Mouse (Mus musculus) liver, adult 2 months (tissue): ENCODE measurements around the gene Tgfbi. TPM values are rescaled to one million over a fixed set of nuclear protein-coding genes. Genes with fewer than 3 reads are reported as not detected.

Experiments used
- DNase-seq: peaks from one replicate; pipeline ENCODE4 v3.0.0-alpha.2; 2011; ENCODE audit warnings: low read depth, low spot score; ENCODE audit errors: extremely low read depth
- H3K27ac ChIP-seq: fragments of 200-500 bp; replicated peaks from 2 replicates; pipeline ENCODE4 v1.5.1; 2012; ENCODE audit warnings: low read depth, mild to moderate bottlenecking, control low read depth, inconsistent platforms, low read length; ENCODE audit not compliant: insufficient read depth
- H3K27me3 ChIP-seq: fragments of 200-500 bp; 2 replicates; pipeline ENCODE4 v1.6.1; 2012; ENCODE audit warnings: mild to moderate bottlenecking, moderate library complexity, low read length, inconsistent platforms; ENCODE audit not compliant: control insufficient read depth, insufficient read depth
- H3K36me3 ChIP-seq: fragments of 200-500 bp; 2 replicates; pipeline ENCODE4 v1.6.1; 2012; ENCODE audit warnings: low read length, inconsistent platforms; ENCODE audit not compliant: control insufficient read depth, insufficient read depth
- H3K4me1 ChIP-seq: fragments of 200-500 bp; 2 replicates; pipeline ENCODE4 v1.6.1; 2011; ENCODE audit warnings: low read length; ENCODE audit not compliant: control insufficient read depth, insufficient read depth
- H3K4me3 ChIP-seq: fragments of 200-500 bp; 2 replicates; pipeline ENCODE4 v1.5.1; 2011; ENCODE audit warnings: low read depth, mild to moderate bottlenecking, control low read depth, low read length, moderate library complexity; ENCODE audit not compliant: insufficient read depth
- H3K79me2 ChIP-seq: fragments of 200-500 bp; 2 replicates; pipeline ENCODE4 v1.6.1; 2012; ENCODE audit warnings: inconsistent platforms, mild to moderate bottlenecking, low read length, moderate library complexity; ENCODE audit not compliant: control insufficient read depth, insufficient read depth
- H3K9ac ChIP-seq: fragments of 200-500 bp; 2 replicates; pipeline ENCODE4 v1.6.1; 2012; ENCODE audit warnings: low read depth, mild to moderate bottlenecking, control low read depth, inconsistent platforms, low read length
- CTCF ChIP-seq: fragments of 200-500 bp; IDR thresholded peaks from 2 replicates; pipeline ENCODE4 v1.5.1; 2011; ENCODE audit warnings: low read depth, low read length, control low read depth
- POLR2A ChIP-seq: fragments of 200-500 bp; IDR thresholded peaks from 2 replicates; pipeline ENCODE4 v1.6.1; 2011; ENCODE audit warnings: low read length, control low read depth; ENCODE audit not compliant: insufficient read depth; ENCODE audit errors: extremely low read depth
- WGBS: fragments of 180-500 bp; shearing (Covaris S2); methylation state at CpG from one replicate; pipeline ENCODE4 v1.1.7; 2018; 5-methylcytosine and 5-hydroxymethylcytosine counted together
- polyA plus RNA-seq: library from polyadenylated mRNA; depleted of rRNA; stranded (reverse); fragments of >200 nt; gene quantifications from 2 replicates; pipeline ENCODE4 v1.2.3, GENCODE M21; 2012
- total RNA-seq: library from RNA; depleted of rRNA; stranded (reverse); fragments of >200 nt; gene quantifications from 2 replicates; pipeline ENCODE4 v1.2.3, GENCODE M21; 2014

The Tgfbi gene
- total and polyA plus RNA-seq, 2 experiments, result 27.2 to 34.3 TPM

- H3K4me1 ChIP-seq, result peaks cover 12% of the 10 kb centered on the region
- H3K9ac ChIP-seq, result no peak overlapping the region
- H3K27ac ChIP-seq, result no peak overlapping the region
- no peak for TF ChIP-seq POLR2A
- no peak for TF ChIP-seq CTCF
- H3K36me3 ChIP-seq, result no peaks in the 10 kb centered on the region
- 89% methylated on average over 4 of the region's 4 CpGs for WGBS
- H3K79me2 ChIP-seq, result no peaks in the 10 kb centered on the region
- H3K27me3 ChIP-seq, result no peaks in the 10 kb centered on the region
- no peak for DNase-seq
- no peak overlapping the region for H3K4me3 ChIP-seq
Observed at GRCm38 (mm10) chr13:56575074-56575473, 34.2 kb upstream of the Tgfbi start.

GRCm38 (mm10) chr13:56575701-56576321, 33.5 kb upstream of the Tgfbi start:
- Histone ChIP-seq H3K4me3 (no peak overlapping the region), H3K9ac (no peak overlapping the region), H3K27ac (no peak overlapping the region), H3K36me3 (no peaks in the 10 kb centered on the region), H3K27me3 (no peaks in the 10 kb centered on the region), H3K4me1 (peaks cover 12% of the 10 kb centered on the region), H3K79me2 (no peaks in the 10 kb centered on the region)
- peak; percentile 48 for DNase-seq
- peak; percentile 97 for TF ChIP-seq CTCF
- no peak for TF ChIP-seq POLR2A
- WGBS, result 66% methylated on average over 12 of the region's 12 CpGs

DNA sequence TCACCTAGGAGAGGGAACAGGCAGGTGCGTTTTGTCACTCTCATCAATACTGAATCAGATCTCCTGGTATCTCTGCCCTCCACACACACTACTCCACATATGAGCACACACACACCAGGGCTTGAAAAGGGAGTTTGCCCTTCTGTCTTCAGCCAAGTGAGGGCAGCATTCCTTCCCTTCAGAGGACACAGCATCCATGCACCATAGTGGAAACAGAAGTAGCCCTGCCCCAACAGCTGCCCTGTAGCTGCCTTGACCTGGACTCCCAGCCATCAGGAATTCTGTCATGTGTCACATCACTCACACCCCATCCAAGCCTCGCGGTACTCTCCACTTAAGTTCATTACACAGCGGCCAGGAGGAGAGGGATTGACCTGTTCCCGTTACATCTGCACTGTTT, 31.2 kb upstream of the Tgfbi start:
- Histone ChIP-seq H3K27ac (no peak overlapping the region), H3K9ac (no peak overlapping the region), H3K36me3 (no peaks in the 10 kb centered on the region), H3K27me3 (no peaks in the 10 kb centered on the region), H3K4me3 (no peak overlapping the region), H3K79me2 (no peaks in the 10 kb centered on the region), H3K4me1 (peaks cover 2% of the 10 kb centered on the region)
- no peak for DNase-seq
- TF ChIP-seq POLR2A, result no peak
- TF ChIP-seq CTCF, result no peak
- WGBS, result 89% methylated on average over 5 of the region's 5 CpGs

DNA sequence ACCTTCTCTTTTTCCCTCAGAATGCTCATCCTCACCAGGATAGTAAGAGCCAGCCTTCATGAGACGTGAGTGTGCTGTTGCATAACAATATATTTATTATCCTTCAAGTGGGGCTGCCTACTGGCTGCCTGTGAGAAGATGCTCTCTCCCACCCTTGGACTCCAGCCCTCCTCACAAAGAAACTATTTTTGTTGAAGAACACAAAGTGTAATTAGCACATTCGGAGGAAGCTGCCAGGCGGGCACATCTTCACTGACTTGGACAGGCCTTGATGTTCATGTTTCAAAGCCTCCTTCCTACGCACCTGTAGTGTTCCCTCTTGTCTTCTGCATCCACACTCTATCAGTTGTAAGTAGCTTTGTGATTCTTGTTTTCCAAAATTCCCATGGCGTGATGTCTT, 28.9 kb upstream of the Tgfbi start:
- H3K9ac ChIP-seq, result no peak overlapping the region
- no peaks in the 10 kb centered on the region for H3K79me2 ChIP-seq
- WGBS, result 93% methylated on average over 5 of the region's 5 CpGs
- no peaks in the 10 kb centered on the region for H3K27me3 ChIP-seq
- H3K36me3 ChIP-seq, result no peaks in the 10 kb centered on the region
- TF ChIP-seq CTCF (no peak), POLR2A (no peak)
- peaks cover 2% of the 10 kb centered on the region for H3K4me1 ChIP-seq
- no peak for DNase-seq
- no peak overlapping the region for H3K27ac ChIP-seq
- no peak overlapping the region for H3K4me3 ChIP-seq

DNA sequence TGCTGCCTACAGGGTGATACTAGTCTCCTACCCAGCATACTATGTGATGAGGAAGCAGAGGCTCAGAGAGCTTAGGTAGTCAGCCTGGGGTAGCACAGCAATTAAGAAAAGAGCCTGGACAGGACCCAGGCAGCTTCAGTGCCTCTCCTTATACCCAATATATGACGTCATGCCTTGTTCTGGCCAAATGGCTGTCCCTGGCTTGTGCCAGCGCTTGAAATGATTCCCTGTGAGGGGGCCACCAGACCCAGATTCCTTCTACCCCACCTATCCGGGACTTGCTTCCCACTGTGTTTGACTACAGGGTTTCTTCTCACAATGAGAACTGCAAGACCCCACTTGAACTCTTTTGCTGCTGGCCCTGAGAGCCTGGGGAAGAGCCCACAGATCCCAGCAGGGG, 27.8 kb upstream of the Tgfbi start:
- H3K36me3 ChIP-seq, result no peaks in the 10 kb centered on the region
- no peaks in the 10 kb centered on the region for H3K79me2 ChIP-seq
- no peaks in the 10 kb centered on the region for H3K4me1 ChIP-seq
- H3K4me3 ChIP-seq, result no peak overlapping the region
- TF ChIP-seq CTCF, result no peak
- WGBS, result 85% methylated on average over 3 of the region's 3 CpGs
- no peak for DNase-seq
- H3K27me3 ChIP-seq, result no peaks in the 10 kb centered on the region
- no peak overlapping the region for H3K27ac ChIP-seq
- H3K9ac ChIP-seq, result no peak overlapping the region

GRCm38 (mm10) chr13:56581961-56582434, 27.3 kb upstream of the Tgfbi start:
- H3K79me2 ChIP-seq, result no peaks in the 10 kb centered on the region
- H3K27ac ChIP-seq, result no peak overlapping the region
- H3K27me3 ChIP-seq, result no peaks in the 10 kb centered on the region
- 51% methylated on average over 6 of the region's 6 CpGs for WGBS
- no peak for TF ChIP-seq POLR2A
- no peak for TF ChIP-seq CTCF
- H3K4me3 ChIP-seq, result no peak overlapping the region
- H3K36me3 ChIP-seq, result no peaks in the 10 kb centered on the region
- no peak for DNase-seq
- H3K4me1 ChIP-seq, result no peaks in the 10 kb centered on the region
- H3K9ac ChIP-seq, result no peak overlapping the region
